Mouse (Mus musculus) c-Kit-positive CD71-positive TER-119-negative erythroid progenitor cells, embryonic 14.5 days (primary cell): ENCODE results near the gene Defb20.
"Not testable (repeated sequence)": the region's sequence is repeated elsewhere in the genome, so short reads cannot be mapped to it uniquely, and the experiment has no call there.

Experiments used
- DNase-seq: peaks from one replicate; pipeline ENCODE4 v3.0.0-alpha.2; 2013; ENCODE audit warnings: low read depth

Defb20 gene

GRCm38 (mm10) chr2:152476763-152477162 is at the start of gene Defb20:
Gene Defb20 (plus strand): TSS chr2:152477063.
- no peak for DNase-seq

DNA sequence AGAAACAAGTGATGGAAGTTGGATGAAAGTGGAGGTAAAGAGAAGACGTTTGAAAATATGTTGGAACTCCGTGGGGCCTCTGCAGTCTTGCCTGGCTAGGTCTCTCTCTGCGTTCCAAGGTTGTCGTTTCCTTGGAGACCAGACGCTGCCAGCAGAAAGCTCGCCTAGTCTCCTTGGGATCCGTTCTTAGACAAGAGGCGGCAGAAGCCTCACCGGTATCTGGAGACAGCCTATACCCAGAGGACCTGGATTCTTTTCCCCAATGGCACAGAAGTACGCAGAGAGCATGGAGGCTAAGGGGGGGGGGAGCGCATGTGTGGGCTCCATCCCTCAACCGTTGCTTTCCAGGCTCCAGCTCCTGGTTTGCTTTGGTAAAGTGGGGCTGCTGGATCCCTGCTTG is 49.4 kb upstream of the Defb20 start:
- DNase-seq = no peak

DNA sequence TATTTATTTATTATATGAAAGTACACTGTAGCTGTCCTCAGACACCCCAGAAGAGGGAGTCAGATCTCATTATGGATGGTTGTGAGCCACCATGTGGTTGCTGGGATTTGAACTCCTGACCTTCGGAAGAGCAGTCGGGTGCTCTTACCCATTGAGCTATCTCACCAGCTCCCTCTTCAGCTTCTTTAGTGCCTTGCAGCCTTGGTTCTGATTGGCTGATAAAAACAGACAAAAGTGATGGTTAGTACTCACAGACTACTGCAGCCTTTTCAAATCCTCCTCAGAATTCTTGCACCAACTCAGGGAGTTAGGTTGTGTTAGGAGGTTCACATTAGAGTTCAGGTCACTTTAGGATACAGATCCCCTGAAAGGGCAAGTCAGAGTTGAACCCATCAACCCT is 48.4 kb upstream of the Defb20 start:
- not testable (repeated sequence) for DNase-seq

- no peak for DNase-seq
Observed at GRCm38 (mm10) chr2:152436405-152436901, 40.4 kb upstream of the Defb20 start.

GRCm38 (mm10) chr2:152436983-152437860 is 39.6 kb upstream of the Defb20 start:
- DNase-seq = peak; percentile 64

DNA sequence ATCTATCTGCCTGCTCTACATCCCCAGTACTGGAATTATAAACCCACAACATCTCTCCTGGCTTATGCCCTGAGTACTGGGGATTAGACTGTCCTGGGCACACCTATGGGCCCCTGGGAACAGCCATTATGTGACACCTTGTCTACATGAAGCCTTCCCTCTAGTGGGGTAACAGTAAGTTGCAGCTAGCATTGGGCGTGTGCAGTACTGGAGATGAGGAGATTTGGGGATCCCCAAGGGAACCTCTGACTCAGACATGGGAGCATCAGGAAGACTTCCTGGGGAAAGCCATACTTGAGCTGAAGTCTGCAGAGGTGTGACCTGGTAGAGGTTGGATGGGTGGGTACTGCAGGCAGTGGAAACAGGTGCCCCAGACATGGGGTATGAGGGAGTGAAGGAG is 37.9 kb upstream of the Defb20 start:
- no peak for DNase-seq

DNA sequence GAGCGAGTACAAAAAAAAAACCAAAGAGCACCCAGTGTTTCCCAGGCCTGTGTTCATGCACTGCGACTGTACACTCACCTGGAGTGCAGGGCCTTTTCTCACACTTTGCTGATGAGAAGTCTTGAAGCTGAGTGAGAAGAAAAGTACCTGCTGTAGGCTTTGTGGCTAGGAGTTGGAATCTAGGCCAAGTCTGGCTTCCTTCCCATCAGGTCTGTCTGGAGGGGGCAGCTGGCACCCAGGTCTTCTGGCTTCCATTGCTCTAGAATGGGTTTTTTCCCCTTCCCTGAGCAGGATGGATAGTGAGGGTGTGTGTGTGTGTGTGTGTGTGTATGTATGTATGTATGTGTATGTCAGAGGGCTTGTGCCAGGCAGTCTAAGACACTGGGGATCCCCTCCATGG is 37.0 kb upstream of the Defb20 start:
- no peak for DNase-seq

DNA sequence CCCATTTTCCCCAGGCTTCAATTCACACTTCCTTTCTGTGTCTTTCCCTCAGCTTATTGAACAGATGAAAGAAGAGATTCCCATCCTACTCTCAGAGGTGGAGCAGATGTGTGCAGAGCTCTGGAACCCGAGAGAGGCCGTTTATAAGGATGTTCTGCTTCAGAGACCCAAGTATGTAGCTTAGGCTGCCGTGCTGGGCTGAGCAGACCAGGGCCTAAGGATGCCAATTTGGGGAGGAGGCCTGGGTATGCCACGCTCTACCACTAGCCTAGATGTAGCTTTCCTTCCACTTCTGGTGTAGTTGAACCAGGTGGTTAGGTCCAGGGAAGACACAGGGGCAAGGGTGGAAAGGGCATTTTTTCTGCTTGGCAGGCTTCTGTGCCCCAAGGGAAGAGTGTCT is 34.5 kb upstream of the Defb20 start:
- no peak for DNase-seq

- DNase-seq = no peak
Observed at GRCm38 (mm10) chr2:152443281-152443680, 33.6 kb upstream of the Defb20 start.

DNA sequence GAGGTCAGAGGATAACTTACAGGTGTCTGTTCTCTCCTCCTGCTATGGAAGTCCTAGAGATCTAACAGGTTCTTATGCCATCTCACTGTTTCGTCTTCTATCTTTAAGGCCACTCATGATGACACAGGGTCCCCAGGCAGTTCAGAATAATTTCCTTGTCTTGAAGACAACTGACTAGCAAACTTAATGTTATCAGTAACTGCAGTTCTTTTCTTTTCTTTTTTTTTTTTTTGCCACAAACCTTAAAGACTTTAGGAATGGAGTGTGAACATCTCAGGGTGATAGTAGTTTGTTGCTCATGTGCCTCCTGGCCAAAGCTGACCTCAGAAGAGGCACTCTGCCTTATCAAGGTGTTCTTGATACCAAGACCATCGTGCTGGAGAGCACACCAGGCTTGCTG is 30.2 kb upstream of the Defb20 start:
- no peak for DNase-seq

- DNase-seq = no peak
Observed at GRCm38 (mm10) chr2:152447461-152447860, 29.4 kb upstream of the Defb20 start.

- no peak for DNase-seq
Observed at GRCm38 (mm10) chr2:152450241-152450640, 26.6 kb upstream of the Defb20 start.

GRCm38 (mm10) chr2:152452101-152452781 is 24.6 kb upstream of the Defb20 start:
- no peak for DNase-seq

DNA sequence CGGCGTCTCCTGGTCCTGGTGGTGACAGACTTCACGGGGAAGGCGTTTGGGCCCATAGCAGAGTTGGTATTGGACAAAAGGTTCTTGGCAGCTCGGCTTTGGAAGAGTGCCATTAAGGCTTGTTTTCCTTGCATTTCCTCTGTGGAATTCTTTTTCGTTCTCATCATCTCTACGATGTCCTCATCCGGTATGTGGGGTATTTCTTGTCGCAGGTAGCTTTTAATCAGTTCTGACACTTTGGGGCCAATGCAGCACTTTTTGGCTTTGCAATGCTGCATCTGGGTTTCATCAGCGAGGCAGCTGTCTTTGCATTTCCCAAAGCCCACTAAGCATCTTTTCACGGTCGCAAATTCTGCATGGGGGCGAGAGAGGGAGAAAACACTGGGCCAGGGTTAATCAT is 17.6 kb upstream of the Defb20 start:
- no peak for DNase-seq

DNA sequence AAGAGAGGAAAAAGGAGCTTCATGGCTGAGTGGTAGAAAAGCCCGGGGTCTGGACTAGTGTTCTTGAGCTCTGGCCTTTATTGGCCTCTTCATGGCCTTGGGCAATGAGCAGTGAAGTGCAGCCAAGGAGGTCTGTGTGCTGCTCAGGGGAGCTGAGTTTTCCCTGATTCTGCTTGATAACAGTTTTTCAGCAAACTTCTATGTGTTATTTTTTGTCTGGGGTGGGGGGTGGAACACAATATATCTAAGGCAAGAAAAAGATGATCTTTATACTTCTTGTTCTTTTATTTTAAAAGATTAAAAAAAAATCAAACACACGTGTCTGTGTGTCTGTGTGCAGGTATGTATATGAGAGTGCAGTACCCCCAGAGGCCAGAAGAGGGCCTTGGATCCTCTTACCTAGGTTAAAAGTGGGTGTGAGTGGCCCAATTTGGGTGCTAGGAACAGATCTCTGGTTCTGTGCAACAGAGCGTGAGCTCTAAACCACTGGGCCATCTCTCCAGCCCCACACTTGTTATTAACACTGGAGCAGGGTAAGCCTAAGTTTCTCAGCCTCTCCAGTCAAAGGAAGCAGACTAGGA is 12.2 kb upstream of the Defb20 start, which contains the start of gene Defb23:
Gene Defb23, minus strand, starts transcription at position 51 of the 581 bp plus-strand sequence.
- no peak for DNase-seq

- peak; percentile 21 for DNase-seq
Observed at GRCm38 (mm10) chr2:152470973-152471372, 5.9 kb upstream of the Defb20 start.

- DNase-seq = no peak
Observed at GRCm38 (mm10) chr2:152472434-152472833, 4.4 kb upstream of the Defb20 start.

GRCm38 (mm10) chr2:152480881-152481280 is 4.0 kb downstream of the Defb20 start:
- DNase-seq = no peak

GRCm38 (mm10) chr2:152481726-152482125 is 4.9 kb downstream of the Defb20 start:
- DNase-seq = no peak

DNA sequence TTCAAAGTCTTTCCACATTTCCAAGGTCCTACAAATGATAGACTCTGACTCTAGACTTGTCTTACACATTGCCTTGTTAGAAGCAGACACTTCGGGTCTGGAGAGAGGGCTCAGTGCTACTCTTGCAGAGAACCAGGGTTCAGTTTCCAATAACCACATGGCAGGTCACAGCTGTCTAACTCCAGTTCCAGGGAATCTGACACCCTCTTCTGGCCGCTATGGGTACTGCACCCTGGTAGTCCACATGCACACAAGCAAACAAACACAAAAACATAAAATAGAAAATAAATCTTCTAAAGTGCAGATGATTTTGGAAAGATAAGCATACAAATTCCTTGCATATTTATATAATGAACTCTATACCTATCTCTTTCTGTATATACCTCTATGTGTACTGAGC is 10.2 kb downstream of the Defb20 start:
- DNase-seq = peak; percentile 20

- no peak for DNase-seq
Observed at GRCm38 (mm10) chr2:152490038-152490437, 13.2 kb downstream of the Defb20 start, which contains the start of gene Defb22. Gene Defb22 (minus strand): TSS chr2:152490138.

DNA sequence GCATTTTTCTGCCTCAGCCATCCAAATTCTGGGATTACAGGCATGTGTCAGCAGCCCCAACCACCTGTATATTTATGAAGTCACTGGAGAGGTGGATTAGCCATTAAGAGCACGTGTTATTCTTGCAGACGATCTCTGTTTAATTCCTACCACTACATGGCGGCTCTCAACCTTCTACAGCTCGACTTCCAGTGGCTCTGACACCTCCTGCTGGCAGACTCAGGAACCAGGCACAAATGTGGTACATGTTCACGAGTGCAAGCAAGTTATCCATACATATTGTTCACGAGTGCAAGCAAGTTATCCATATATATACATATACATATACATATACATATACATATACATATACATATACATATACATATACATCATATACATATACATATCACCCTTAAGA is 16.3 kb downstream of the Defb20 start:
- no peak for DNase-seq

DNA sequence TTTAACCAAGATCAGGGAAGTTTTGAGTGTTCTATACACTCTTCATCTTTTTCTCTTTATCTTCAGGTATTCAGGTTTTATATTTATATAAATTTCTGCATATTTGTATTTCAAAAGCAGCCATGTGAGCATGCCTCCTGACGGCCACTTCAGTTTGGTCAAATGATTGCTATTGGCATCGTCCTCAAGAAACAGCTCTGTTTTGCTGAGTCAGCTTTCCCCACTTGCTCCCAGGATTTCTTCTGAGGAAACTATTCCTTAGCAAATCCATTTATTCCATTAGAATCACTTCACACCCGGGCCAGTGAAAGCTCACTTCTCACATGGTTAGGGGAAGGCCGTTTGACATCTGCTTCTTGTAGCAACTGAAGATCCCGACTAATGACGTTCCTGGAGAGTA is 21.2 kb downstream of the Defb20 start:
- no peak for DNase-seq
